Mouse (Mus musculus) midbrain, embryonic 16.5 days (tissue): ENCODE results near the gene BC005537. TPM values are rescaled to one million over a fixed set of nuclear protein-coding genes. Genes with fewer than 3 reads are reported as not detected.
A peak's percentile ranks its signal among the peaks of the same experiment; 100 is the strongest.

Experiments
- ATAC-seq: fragments of 200-750 bp; cut with Nextera tagmentation; 2 replicates; pipeline ENCODE4 v1.8.0; 2017; ENCODE audit warnings: moderate TSS enrichment
- H3K27ac ChIP-seq: fragments of 300-500 bp; sonication (generic); 2 replicates; pipeline ENCODE4 v1.5.1; 2014; ENCODE audit warnings: mild to moderate bottlenecking, low read length, mixed read lengths
- H3K27me3 ChIP-seq: fragments of 300-500 bp; sonication (generic); 2 replicates; pipeline ENCODE4 v1.6.1; 2014; ENCODE audit warnings: low read depth, low read length, mixed read lengths; ENCODE audit not compliant: control insufficient read depth, insufficient read depth
- H3K36me3 ChIP-seq: fragments of 300-500 bp; sonication (generic); 2 replicates; pipeline ENCODE4 v1.6.1; 2014; ENCODE audit warnings: mild to moderate bottlenecking, low read length, moderate library complexity, mixed read lengths; ENCODE audit not compliant: control insufficient read depth, insufficient read depth
- H3K4me1 ChIP-seq: fragments of 300-500 bp; sonication (generic); 2 replicates; pipeline ENCODE4 v1.6.1; 2014; ENCODE audit warnings: mild to moderate bottlenecking, low read length, mixed read lengths; ENCODE audit not compliant: control insufficient read depth, insufficient read depth
- H3K4me2 ChIP-seq: fragments of 300-500 bp; sonication (generic); 2 replicates; pipeline ENCODE4 v1.6.1; 2014; ENCODE audit warnings: mild to moderate bottlenecking, low read length, mixed read lengths
- H3K4me3 ChIP-seq: fragments of 300-500 bp; sonication (generic); 2 replicates; pipeline ENCODE4 v1.5.1; 2014; ENCODE audit warnings: low read depth, mild to moderate bottlenecking, low read length, moderate library complexity, mixed read lengths
- H3K9ac ChIP-seq: fragments of 300-500 bp; sonication (generic); 2 replicates; pipeline ENCODE4 v1.6.1; 2014; ENCODE audit warnings: low read depth, low read length, mixed read lengths
- H3K9me3 ChIP-seq: fragments of 300-500 bp; sonication (generic); replicated peaks from 2 replicates; pipeline ENCODE4 v1.6.1; 2014; ENCODE audit warnings: mild to moderate bottlenecking, low read length, mixed read lengths; ENCODE audit not compliant: control insufficient read depth, poor library complexity, severe bottlenecking
- WGBS: fragments of 180-500 bp; shearing (Covaris S2); extraction: QIAGEN DNeasy Blood & Tissue Kit; methylation state at CpG from one replicate; pipeline ENCODE4 v1.1.7; 2014; 5-methylcytosine and 5-hydroxymethylcytosine counted together
- polyA plus RNA-seq: library from polyadenylated mRNA; unstranded; fragments of >200 nt; fragmentation: Nextera tagmentation; extraction: Ambion mirVana; gene quantifications from 2 replicates; pipeline ENCODE4 v1.2.1, GENCODE M21; 2015

The BC005537 gene
- polyA plus RNA-seq, 1 experiment from 2014 or later: 19.8 TPM

- no peak overlapping the region for H3K4me3 ChIP-seq
- H3K4me1 ChIP-seq: no peaks in the 10 kb centered on the region; the same call in 1 of the 2 replicates
- no peaks in the 10 kb centered on the region for H3K27me3 ChIP-seq
- H3K4me2 ChIP-seq: no peak overlapping the region
- no peak overlapping the region for H3K27ac ChIP-seq
- peaks cover 24% of the 10 kb centered on the region for H3K36me3 ChIP-seq
- no peak for ATAC-seq
- 95% methylated on average over 2 of the region's 2 CpGs for WGBS
- no peaks in the 10 kb centered on the region for H3K9me3 ChIP-seq
- no peak overlapping the region for H3K9ac ChIP-seq
These were observed 11.1 kb downstream of the BC005537 start for GRCm38 (mm10) chr13:24812521-24812920.

- Histone ChIP-seq H3K4me3 (no peak overlapping the region), H3K36me3 (peaks cover 17% of the 10 kb centered on the region), H3K4me1 (no peaks in the 10 kb centered on the region; the same call in 1 of the 2 replicates), H3K27me3 (no peaks in the 10 kb centered on the region), H3K27ac (no peak overlapping the region), H3K9ac (no peak overlapping the region), H3K9me3 (no peaks in the 10 kb centered on the region), H3K4me2 (no peak overlapping the region)
- no peak for ATAC-seq
- WGBS: 81% methylated on average over 1 of the region's 1 CpGs
These were observed 13.2 kb downstream of the BC005537 start for GRCm38 (mm10) chr13:24814616-24815015.

DNA sequence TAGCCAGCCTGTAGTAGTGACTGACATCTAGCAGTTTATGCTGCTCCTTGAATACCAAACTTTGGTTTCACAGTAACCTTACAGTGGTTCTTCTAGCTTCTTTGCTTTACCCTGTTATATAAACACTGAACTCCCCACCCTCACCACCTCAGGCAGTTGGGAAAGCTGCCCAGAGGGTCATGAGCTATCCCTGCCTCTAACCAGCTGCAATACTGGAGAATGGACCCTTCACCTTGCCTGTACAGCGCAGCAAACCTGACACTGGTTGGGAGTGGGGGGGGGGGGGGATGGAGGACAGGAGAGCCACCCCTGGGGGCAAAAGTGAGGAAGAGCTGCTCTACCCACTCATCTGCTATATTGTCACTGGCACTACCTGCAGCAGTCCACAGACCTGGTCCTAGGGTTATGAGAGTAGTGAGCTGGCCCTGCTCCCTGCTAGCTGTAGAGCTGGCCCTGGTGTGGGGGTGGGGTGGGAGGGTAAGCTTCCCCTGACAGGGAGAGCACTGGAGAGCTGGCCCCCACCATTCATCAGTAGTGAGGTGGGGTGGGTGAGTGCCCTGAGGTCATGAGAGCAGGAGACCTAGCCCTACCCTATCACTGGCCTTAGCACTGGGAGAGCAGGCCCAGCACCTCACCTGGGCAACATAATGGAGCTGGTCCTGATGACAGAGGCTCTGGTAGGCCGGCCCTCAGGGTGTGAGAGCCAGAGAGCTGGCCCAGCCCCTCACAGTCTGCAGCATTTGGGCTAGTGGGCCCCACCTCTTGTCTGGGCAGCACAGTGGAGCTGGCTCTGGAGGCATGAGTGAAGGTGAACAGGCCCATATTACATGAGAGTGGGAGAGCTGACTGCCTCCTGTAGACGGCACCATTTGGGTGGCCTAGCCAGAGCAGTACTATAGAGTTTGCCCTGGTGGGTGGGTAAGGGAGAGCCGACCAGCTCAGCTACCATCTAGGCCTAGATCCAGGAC is 15.0 kb downstream of the BC005537 start:
- Histone ChIP-seq H3K9me3 (no peaks in the 10 kb centered on the region), H3K27ac (no peak overlapping the region), H3K4me3 (no peak overlapping the region), H3K4me1 (no peaks in the 10 kb centered on the region), H3K9ac (no peak overlapping the region), H3K4me2 (no peak overlapping the region), H3K27me3 (no peaks in the 10 kb centered on the region), H3K36me3 (peaks cover 12% of the 10 kb centered on the region)
- WGBS: 65% methylated on average over 4 of the region's 4 CpGs
- ATAC-seq: peak; percentile 72

- 83% methylated on average over 1 of the region's 1 CpGs for WGBS
- Histone ChIP-seq H3K4me1 (no peaks in the 10 kb centered on the region), H3K9me3 (no peaks in the 10 kb centered on the region), H3K27ac (no peak overlapping the region), H3K9ac (no peak overlapping the region), H3K27me3 (no peaks in the 10 kb centered on the region), H3K36me3 (0 out of 2 replicates have a peak, but pooled peaks cover under 1% of the 10 kb centered on the region), H3K4me2 (no peak overlapping the region), H3K4me3 (no peak overlapping the region)
- ATAC-seq: no peak
These were observed 18.5 kb downstream of the BC005537 start for GRCm38 (mm10) chr13:24819931-24820330.

DNA sequence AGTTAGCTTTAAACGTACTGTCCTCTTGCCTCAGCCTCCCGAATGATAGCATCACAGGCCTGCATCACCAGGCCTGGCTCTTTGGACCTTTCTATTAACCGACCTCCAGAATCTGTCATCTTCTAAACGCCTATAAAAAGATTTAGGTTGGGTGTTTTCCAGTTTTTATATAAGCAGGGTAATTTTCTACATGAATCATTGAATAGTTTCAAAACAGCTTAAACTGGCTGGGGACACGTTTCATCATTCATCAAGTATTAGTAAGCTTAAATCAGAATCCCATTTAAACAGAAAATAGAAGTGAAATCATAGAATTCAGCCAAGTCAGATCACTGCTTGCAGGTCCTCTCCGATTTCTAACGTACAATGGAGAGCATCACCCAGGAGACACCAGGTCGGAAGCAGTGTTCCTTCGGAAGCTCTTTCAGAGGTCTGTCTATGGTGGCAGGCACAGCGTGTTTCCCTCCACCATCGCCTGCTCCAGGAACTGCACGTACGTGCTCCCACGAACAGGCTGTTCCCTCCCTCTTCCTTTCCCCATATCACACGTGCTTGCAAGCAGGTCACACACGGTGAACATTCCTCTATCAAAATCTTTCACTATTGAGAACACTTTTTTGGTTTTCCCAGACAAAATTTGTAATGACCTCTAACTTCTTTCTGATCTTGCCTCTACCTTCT is 21.3 kb downstream of the BC005537 start:
- 85% methylated on average over 16 of the region's 16 CpGs for WGBS
- no peaks in the 10 kb centered on the region for H3K36me3 ChIP-seq
- no peak overlapping the region for H3K4me3 ChIP-seq
- no peak overlapping the region for H3K27ac ChIP-seq
- H3K4me2 ChIP-seq: no peak overlapping the region
- H3K9ac ChIP-seq: no peak overlapping the region
- no peaks in the 10 kb centered on the region for H3K9me3 ChIP-seq
- no peaks in the 10 kb centered on the region for H3K27me3 ChIP-seq
- no peak for ATAC-seq
- H3K4me1 ChIP-seq: no peaks in the 10 kb centered on the region

GRCm38 (mm10) chr13:24824647-24825046 is 23.2 kb downstream of the BC005537 start:
- Histone ChIP-seq H3K4me3 (no peak overlapping the region), H3K27ac (no peak overlapping the region), H3K27me3 (no peaks in the 10 kb centered on the region), H3K36me3 (no peaks in the 10 kb centered on the region), H3K4me2 (no peak overlapping the region), H3K9me3 (no peaks in the 10 kb centered on the region), H3K4me1 (no peaks in the 10 kb centered on the region), H3K9ac (no peak overlapping the region)
- no peak for ATAC-seq
- WGBS: 96% methylated on average over 4 of the region's 4 CpGs

- Histone ChIP-seq H3K9ac (no peak overlapping the region), H3K27ac (no peak overlapping the region), H3K4me2 (no peak overlapping the region), H3K4me3 (no peak overlapping the region), H3K36me3 (no peaks in the 10 kb centered on the region), H3K9me3 (no peaks in the 10 kb centered on the region), H3K27me3 (no peaks in the 10 kb centered on the region), H3K4me1 (peaks cover under 1% of the 10 kb centered on the region; the same call in 1 of the 2 replicates)
- WGBS: 94% methylated on average over 4 of the region's 4 CpGs
- no peak for ATAC-seq
These were observed 24.1 kb downstream of the BC005537 start for GRCm38 (mm10) chr13:24825587-24825986.

GRCm38 (mm10) chr13:24826116-24826515 is 24.7 kb downstream of the BC005537 start:
- H3K27ac ChIP-seq: no peak overlapping the region
- no peak overlapping the region for H3K4me2 ChIP-seq
- peaks cover 3% of the 10 kb centered on the region; the same call in 1 of the 2 replicates for H3K4me1 ChIP-seq
- no peak for ATAC-seq
- H3K9ac ChIP-seq: no peak overlapping the region
- H3K4me3 ChIP-seq: no peak overlapping the region
- no peaks in the 10 kb centered on the region for H3K36me3 ChIP-seq
- H3K9me3 ChIP-seq: no peaks in the 10 kb centered on the region
- no peaks in the 10 kb centered on the region for H3K27me3 ChIP-seq
- 81% methylated on average over 7 of the region's 7 CpGs for WGBS
